In the genomic region with DNA sequence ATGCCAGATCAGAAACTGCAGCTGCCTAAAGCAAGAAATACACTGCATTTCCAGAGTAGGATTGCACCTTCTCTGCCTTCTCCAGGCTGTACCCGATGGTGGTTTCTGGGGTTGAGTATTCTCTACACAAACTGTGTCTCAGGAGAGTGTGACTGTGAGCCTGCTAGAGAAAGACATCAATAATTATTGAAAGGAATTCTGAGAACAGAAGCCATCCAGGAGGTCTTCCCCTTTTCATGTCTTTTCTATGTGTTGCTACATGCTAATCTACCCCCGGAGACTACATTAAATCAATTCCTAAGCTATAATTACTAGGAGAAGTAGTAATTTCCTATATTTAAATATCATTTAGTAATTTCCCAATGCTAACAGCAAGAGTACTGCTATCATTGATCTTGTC, we compare ENCODE assay signal across 27 mouse cellular contexts.
"Had no signal": no experiment of that assay in that cellular context is flagged by ENCODE, and none has a peak within 500 bp of the region (broad histone marks: within the 10 kb centered on the region; RNA-seq: fewer than 3 reads in every experiment).

No protein-coding gene starts in this region.

- H3K4me2 ChIP-seq: heart, embryonic 11.5 days; heart, embryonic 13.5 days; heart, embryonic 15.5 days; hindbrain, embryonic 13.5 days; hindbrain, embryonic 15.5 days; kidney, embryonic 15.5 days; limb, embryonic 13.5 days; limb, embryonic 15.5 days; liver, embryonic 12.5 days had no signal

- H3K9me3 ChIP-seq: heart, embryonic 13.5 days; heart, embryonic 15.5 days; hindbrain, embryonic 13.5 days; hindbrain, embryonic 15.5 days; kidney, embryonic 15.5 days; limb, embryonic 13.5 days; limb, embryonic 15.5 days; liver, embryonic 12.5 days had no signal

- H3K36me3 ChIP-seq: heart, embryonic 13.5 days; heart, embryonic 15.5 days; hindbrain, embryonic 13.5 days; hindbrain, embryonic 15.5 days; kidney, embryonic 15.5 days; limb, embryonic 13.5 days; limb, embryonic 15.5 days; liver, embryonic 12.5 days had no signal

- H3K27me3 ChIP-seq: heart, embryonic 13.5 days; heart, embryonic 15.5 days; hindbrain, embryonic 13.5 days; hindbrain, embryonic 15.5 days; kidney, embryonic 15.5 days; limb, embryonic 13.5 days; limb, embryonic 15.5 days; liver, embryonic 12.5 days had no signal

- H3K4me3 ChIP-seq: heart, adult 2 months; heart, embryonic 13.5 days; heart, embryonic 15.5 days; hindbrain, embryonic 13.5 days; hindbrain, embryonic 15.5 days; kidney, embryonic 15.5 days; limb, embryonic 13.5 days; limb, embryonic 15.5 days; liver, embryonic 12.5 days had no signal

- DNase-seq: gastrocnemius, postnatal 14 days; gastrocnemius, postnatal 36 days; heart, adult 11 months; heart, adult 2 months; heart, postnatal 14 days; heart, postnatal 36 days; kidney, adult 11 months; kidney, adult 2 months; kidney, adult 9 months; kidney, postnatal 14 days; kidney, postnatal 36 days; layer of hippocampus, adult 9-11 months; layer of hippocampus, postnatal 36 days; left cerebral cortex, postnatal 4 days had no signal

- H3K9ac ChIP-seq: heart, embryonic 13.5 days; heart, embryonic 15.5 days; hindbrain, embryonic 13.5 days; hindbrain, embryonic 15.5 days; kidney, embryonic 15.5 days; limb, embryonic 13.5 days; limb, embryonic 15.5 days; liver, embryonic 12.5 days; liver, embryonic 14.5 days had no signal

- ATAC-seq: hindbrain, postnatal 0 days; intestine, embryonic 16.5 days; liver, embryonic 12.5 days had no signal

- H3K4me1 ChIP-seq: heart, embryonic 13.5 days; heart, embryonic 15.5 days; hindbrain, embryonic 13.5 days; hindbrain, embryonic 15.5 days; kidney, embryonic 15.5 days; limb, embryonic 13.5 days; limb, embryonic 15.5 days; liver, embryonic 12.5 days had no signal

- H3K27ac ChIP-seq: heart, adult 2 months; heart, embryonic 13.5 days; heart, embryonic 15.5 days; hindbrain, embryonic 13.5 days; hindbrain, embryonic 15.5 days; hindbrain, postnatal 0 days; kidney, embryonic 15.5 days; kidney, postnatal 0 days; limb, embryonic 13.5 days; limb, embryonic 15.5 days; liver, embryonic 12.5 days; liver, embryonic 14.5 days had no signal
